Mouse (Mus musculus): ENCODE results near the gene Cidec.

The Cidec gene

GRCm38 (mm10) chr6:113435664-113436205 is at the start of gene Cidec:
TSS of gene Cidec (minus strand) at chr6:113435760.
- DNase-seq: no peak

GRCm38 (mm10) chr6:113483729-113484128 is 48.2 kb upstream of the Cidec start:
- DNase-seq: peak in 1 of 2 experiments; percentile 19

- DNase-seq: peak; percentile 91 to 93
Measured at GRCm38 (mm10) chr6:113483100-113483615, 47.6 kb upstream of the Cidec start, which contains the start of gene Creld1. TSS of gene Creld1 (plus strand) at chr6:113483297.

GRCm38 (mm10) chr6:113482477-113483099 is 47.0 kb upstream of the Cidec start:
- peak; percentile 59 to 61 for DNase-seq

GRCm38 (mm10) chr6:113480555-113481373 is 45.2 kb upstream of the Cidec start:
- DNase-seq: no peak

- no peak for DNase-seq
Measured at GRCm38 (mm10) chr6:113478906-113479305, 43.3 kb upstream of the Cidec start.

- DNase-seq: no peak
Measured at GRCm38 (mm10) chr6:113477353-113477752, 41.8 kb upstream of the Cidec start.

GRCm38 (mm10) chr6:113473715-113474114 is 38.2 kb upstream of the Cidec start:
- DNase-seq: no peak

GRCm38 (mm10) chr6:113473246-113473645 is 37.7 kb upstream of the Cidec start:
- DNase-seq: no peak

- no peak for DNase-seq
Measured at GRCm38 (mm10) chr6:113472061-113472460, 36.5 kb upstream of the Cidec start.

- DNase-seq: no peak
Measured at GRCm38 (mm10) chr6:113471297-113471936, 35.9 kb upstream of the Cidec start, which contains the start of gene Il17rc. TSS of gene Il17rc (plus strand) at chr6:113471427.

- peak; percentile 60 to 66 for DNase-seq
Measured at GRCm38 (mm10) chr6:113469432-113469831, 33.9 kb upstream of the Cidec start.

- peak; percentile 82 to 87 for DNase-seq
Measured at GRCm38 (mm10) chr6:113469021-113469420, 33.5 kb upstream of the Cidec start.

GRCm38 (mm10) chr6:113468512-113468911 is 33.0 kb upstream of the Cidec start:
- no peak for DNase-seq

GRCm38 (mm10) chr6:113465602-113466001 is 30.0 kb upstream of the Cidec start:
- no peak for DNase-seq

- DNase-seq: no peak
Measured at GRCm38 (mm10) chr6:113464040-113464439, 28.5 kb upstream of the Cidec start.

- no peak for DNase-seq
Measured at GRCm38 (mm10) chr6:113458635-113459034, 23.1 kb upstream of the Cidec start.

- no peak for DNase-seq
Measured at GRCm38 (mm10) chr6:113457952-113458534, 22.5 kb upstream of the Cidec start, which contains the start of gene Il17re. TSS of gene Il17re (plus strand) at chr6:113458484.

- DNase-seq: no peak
Measured at GRCm38 (mm10) chr6:113455007-113455406, 19.4 kb upstream of the Cidec start.

GRCm38 (mm10) chr6:113451839-113452238 is 16.3 kb upstream of the Cidec start:
- DNase-seq: no peak

GRCm38 (mm10) chr6:113447639-113448038 is 12.1 kb upstream of the Cidec start:
- DNase-seq: no peak

GRCm38 (mm10) chr6:113444207-113444965 is 8.8 kb upstream of the Cidec start:
- no peak for DNase-seq
